Mouse (Mus musculus) heart, adult 2 months (tissue): ENCODE measurements around the gene Aldh8a1.

Source experiments
- CTCF ChIP-seq: fragments of 200-600 bp; IDR thresholded peaks from 2 replicates; pipeline ENCODE4 v1.8.1; 2022; ENCODE audit warnings: antibody characterized with exemption, mild to moderate bottlenecking, moderate library complexity
- POLR2A ChIP-seq: fragments of 200-500 bp; IDR thresholded peaks from 2 replicates; pipeline ENCODE4 v1.6.1; 2011; ENCODE audit warnings: mild to moderate bottlenecking, low read depth, low read length, control low read depth; ENCODE audit not compliant: insufficient read depth

DNA sequence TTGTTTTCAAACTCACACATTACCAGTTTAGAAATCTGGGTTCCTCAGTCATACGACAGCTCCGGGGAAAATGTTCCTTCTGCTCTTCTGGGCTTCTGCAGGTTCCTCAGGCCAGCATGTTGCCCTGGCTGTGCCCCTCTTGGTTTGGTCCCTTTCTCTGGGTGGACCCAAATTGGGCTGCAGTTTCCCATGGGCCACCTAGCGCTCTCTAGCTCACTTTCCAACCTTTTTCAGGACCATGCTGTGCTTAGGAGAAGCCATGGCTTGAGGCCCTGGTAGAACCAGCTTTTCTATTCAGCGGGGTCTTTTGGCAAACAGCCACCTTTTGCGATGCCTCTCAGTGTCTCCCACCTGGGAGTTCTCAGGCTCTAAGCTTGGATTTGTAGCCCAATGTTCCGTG is 4.8 kb upstream of the Aldh8a1 start:
- no peak for TF ChIP-seq POLR2A
- no peak for TF ChIP-seq CTCF
